Mouse (Mus musculus) testis, adult 2 months (tissue): Measurements from ENCODE around the gene Ppp4r2. TPM values are rescaled to one million over a fixed set of nuclear protein-coding genes. Genes with fewer than 3 reads are reported as not detected.
"Not testable (repeated sequence)": the region's sequence is repeated elsewhere in the genome, so short reads cannot be mapped to it uniquely, and the experiment has no call there.

Experiments
- H3K27ac ChIP-seq: fragments of 200-500 bp; 2 replicates; pipeline ENCODE4 v1.5.1; 2012; ENCODE audit warnings: low read depth, low read length; ENCODE audit not compliant: control insufficient read depth, insufficient read depth
- H3K27me3 ChIP-seq: fragments of 200-500 bp; 2 replicates; pipeline ENCODE4 v1.6.1; 2012; ENCODE audit warnings: mild to moderate bottlenecking, low read length, moderate library complexity; ENCODE audit not compliant: control insufficient read depth, insufficient read depth
- H3K36me3 ChIP-seq: fragments of 200-500 bp; 2 replicates; pipeline ENCODE4 v1.6.1; 2012; ENCODE audit warnings: mild to moderate bottlenecking, low read length; ENCODE audit not compliant: control insufficient read depth, insufficient read depth
- H3K4me1 ChIP-seq: fragments of 200-500 bp; 2 replicates; pipeline ENCODE4 v1.6.1; 2012; ENCODE audit warnings: low read length; ENCODE audit not compliant: control insufficient read depth, insufficient read depth
- H3K4me3 ChIP-seq: fragments of 200-500 bp; 2 replicates; pipeline ENCODE4 v1.5.1; 2012; ENCODE audit warnings: low read depth, mild to moderate bottlenecking, low read length, moderate library complexity, mixed read lengths; ENCODE audit not compliant: control insufficient read depth
- CTCF ChIP-seq: fragments of 200-500 bp; IDR thresholded peaks from 2 replicates; pipeline ENCODE4 v1.5.1; 2012; ENCODE audit warnings: low read depth, mild to moderate bottlenecking, inconsistent platforms, low read length, moderate library complexity; ENCODE audit not compliant: control insufficient read depth, insufficient read depth, insufficient replicate concordance
- POLR2A ChIP-seq: fragments of 200-500 bp; IDR thresholded peaks from 2 replicates; pipeline ENCODE4 v1.6.1; 2012; ENCODE audit warnings: low read depth, mild to moderate bottlenecking, inconsistent platforms, low read length, moderate library complexity; ENCODE audit not compliant: control insufficient read depth
- polyA plus RNA-seq: library from polyadenylated mRNA; depleted of rRNA; stranded (reverse); fragments of >200 nt; gene quantifications from 2 replicates; pipeline ENCODE4 v1.2.3, GENCODE M21; 2012

The Ppp4r2 gene
- polyA plus RNA-seq, 1 experiment, result 43.6 TPM

- no peak overlapping the region for H3K27ac ChIP-seq
- H3K36me3 ChIP-seq, result 0 out of 2 replicates have a peak, but pooled peaks cover 2% of the 10 kb centered on the region
- no peaks in the 10 kb centered on the region for H3K27me3 ChIP-seq
- peak overlapping the region; percentile 49 for H3K4me3 ChIP-seq
- H3K4me1 ChIP-seq, result peaks cover 2% of the 10 kb centered on the region; the same call in 1 of the 2 replicates
- no peak for TF ChIP-seq CTCF
- no peak for TF ChIP-seq POLR2A
Measured at GRCm38 (mm10) chr6:100848682-100849375, 15.4 kb downstream of the Ppp4r2 start.

- Histone ChIP-seq H3K27me3 (no peaks in the 10 kb centered on the region), H3K27ac (no peak overlapping the region), H3K4me3 (no peak overlapping the region), H3K4me1 (peaks cover 2% of the 10 kb centered on the region; the same call in 1 of the 2 replicates), H3K36me3 (0 out of 2 replicates have a peak, but pooled peaks cover 2% of the 10 kb centered on the region)
- no peak for TF ChIP-seq CTCF
- no peak for TF ChIP-seq POLR2A
Measured at GRCm38 (mm10) chr6:100850671-100851081, 17.3 kb downstream of the Ppp4r2 start.

GRCm38 (mm10) chr6:100851083-100851482 lies 17.7 kb downstream of the Ppp4r2 start:
- H3K4me3 ChIP-seq, result no peak overlapping the region
- H3K36me3 ChIP-seq, result 0 out of 2 replicates have a peak, but pooled peaks cover 2% of the 10 kb centered on the region
- no peaks in the 10 kb centered on the region for H3K27me3 ChIP-seq
- TF ChIP-seq POLR2A, result no peak
- TF ChIP-seq CTCF, result no peak
- H3K27ac ChIP-seq, result no peak overlapping the region
- peaks cover 2% of the 10 kb centered on the region; the same call in 1 of the 2 replicates for H3K4me1 ChIP-seq

- no peaks in the 10 kb centered on the region for H3K4me1 ChIP-seq
- no peaks in the 10 kb centered on the region for H3K27me3 ChIP-seq
- no peaks in the 10 kb centered on the region; the same call in 1 of the 2 replicates for H3K36me3 ChIP-seq
- H3K4me3 ChIP-seq, result no peak overlapping the region
- no peak overlapping the region for H3K27ac ChIP-seq
- TF ChIP-seq POLR2A, result no peak
- no peak for TF ChIP-seq CTCF
Measured at GRCm38 (mm10) chr6:100865321-100865720, 31.9 kb downstream of the Ppp4r2 start.

GRCm38 (mm10) chr6:100865788-100866187 lies 32.4 kb downstream of the Ppp4r2 start:
- not testable (repeated sequence) for H3K36me3 ChIP-seq, H3K27ac ChIP-seq, H3K4me1 ChIP-seq, H3K4me3 ChIP-seq, H3K27me3 ChIP-seq

GRCm38 (mm10) chr6:100866246-100866645 lies 32.8 kb downstream of the Ppp4r2 start:
- H3K4me1 ChIP-seq, H3K4me3 ChIP-seq, H3K27me3 ChIP-seq, H3K27ac ChIP-seq, H3K36me3 ChIP-seq: not testable (repeated sequence)

GRCm38 (mm10) chr6:100868863-100869262 lies 35.4 kb downstream of the Ppp4r2 start:
- TF ChIP-seq CTCF (no peak), POLR2A (no peak)
- no peak overlapping the region for H3K27ac ChIP-seq
- no peaks in the 10 kb centered on the region for H3K36me3 ChIP-seq
- no peaks in the 10 kb centered on the region for H3K27me3 ChIP-seq
- H3K4me1 ChIP-seq, result no peaks in the 10 kb centered on the region
- H3K4me3 ChIP-seq, result no peak overlapping the region

- Histone ChIP-seq H3K36me3 (no peaks in the 10 kb centered on the region), H3K4me1 (no peaks in the 10 kb centered on the region), H3K4me3 (no peak overlapping the region), H3K27ac (no peak overlapping the region), H3K27me3 (no peaks in the 10 kb centered on the region)
- TF ChIP-seq POLR2A (no peak), CTCF (no peak)
Measured at GRCm38 (mm10) chr6:100869909-100870308, 36.5 kb downstream of the Ppp4r2 start.
